ENCODE assay signal across 17 mouse cellular contexts in the genomic region with DNA sequence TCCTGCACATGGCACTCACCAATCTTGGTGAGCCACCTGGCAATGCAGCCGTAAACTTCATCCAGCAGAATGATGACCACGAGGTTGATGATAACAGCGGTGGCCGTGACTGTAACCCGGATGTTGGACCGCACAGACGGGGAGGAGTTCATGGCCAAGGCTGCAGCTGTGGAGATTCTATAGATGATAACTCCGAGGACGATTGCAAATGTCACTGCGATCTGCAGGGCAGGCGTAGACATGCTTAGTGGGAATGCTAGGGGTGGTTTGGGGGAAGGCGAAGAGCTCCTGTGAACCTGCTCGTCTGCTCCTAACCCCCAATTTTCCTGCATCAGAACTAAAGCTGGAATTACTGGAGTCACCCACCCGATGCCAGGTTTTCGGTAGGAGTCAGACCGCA. TPM values are rescaled to one million over a fixed set of nuclear protein-coding genes. Genes with fewer than 3 reads are reported as not detected.
DNase-seq lines count a peak whose midpoint lies in the region; ATAC-seq lines count a peak whose summit lies in the region.
"Had no signal": no experiment of that assay in that cellular context is flagged by ENCODE, and none has a peak within 500 bp of the region (broad histone marks: within the 10 kb centered on the region; RNA-seq: fewer than 3 reads in every experiment).

No protein-coding gene starts in this region.

- H3K27me3 ChIP-seq in forebrain, embryonic 10.5 days (ENCODE audit: poor library complexity, severe bottlenecking): peaks cover 39% of the 10 kb centered on the region
- H3K27me3 ChIP-seq in forebrain, embryonic 13.5 days: no peaks in the 10 kb centered on the region
- H3K27me3 ChIP-seq: embryonic facial prominence, embryonic 12.5 days; forebrain, embryonic 15.5 days; hindbrain, embryonic 15.5 days had no signal

- H3K4me1 ChIP-seq in forebrain, embryonic 10.5 days: peaks cover 15% of the 10 kb centered on the region; the same call in 1 of the 2 replicates
- H3K4me1 ChIP-seq in forebrain, embryonic 13.5 days: peaks cover 5% of the 10 kb centered on the region; the same call in 1 of the 2 replicates
- H3K4me1 ChIP-seq: embryonic facial prominence, embryonic 12.5 days; forebrain, embryonic 15.5 days; hindbrain, embryonic 15.5 days had no signal

- no peaks in the 10 kb centered on the region for H3K9me3 ChIP-seq in forebrain, embryonic 10.5 days
- no peaks in the 10 kb centered on the region for H3K9me3 ChIP-seq in forebrain, embryonic 13.5 days (replicated peaks)
- H3K9me3 ChIP-seq: embryonic facial prominence, embryonic 12.5 days; forebrain, embryonic 15.5 days; heart, embryonic 10.5 days; hindbrain, embryonic 15.5 days had no signal

- no peak for ATAC-seq in forebrain, embryonic 13.5 days
- peak; percentile 41 for ATAC-seq in megakaryocyte, adult 5-6 weeks (ENCODE audit: poor library complexity, severe bottlenecking)
- ATAC-seq: forebrain, embryonic 15.5 days had no signal

- H3K4me2 ChIP-seq in forebrain, embryonic 13.5 days: no peak overlapping the region
- H3K4me2 ChIP-seq: embryonic facial prominence, embryonic 12.5 days; forebrain, embryonic 15.5 days; hindbrain, embryonic 15.5 days had no signal

- no peak overlapping the region for H3K4me3 ChIP-seq in forebrain, embryonic 10.5 days
- no peak overlapping the region for H3K4me3 ChIP-seq in forebrain, embryonic 13.5 days
- H3K4me3 ChIP-seq: embryonic facial prominence, embryonic 12.5 days; forebrain, embryonic 15.5 days; heart, embryonic 10.5 days; hindbrain, embryonic 15.5 days had no signal

- no peak for DNase-seq in forebrain, embryonic 10.5 days (ENCODE audit: extremely low spot score, low spot score)
- peak; percentile 25 for DNase-seq in ovary, adult 18-20 months (ENCODE audit: low spot score)
- no peak for DNase-seq in ovary, postnatal 10 days (ENCODE audit: low spot score)
- peak; percentile 17 for DNase-seq in 416B (ENCODE audit: low read depth)
- DNase-seq in left cerebral cortex, postnatal 14 days (ENCODE audit: low spot score in 2 of 2): no peak
- DNase-seq: adrenal gland, adult 2 months; cerebellum, adult 11 months; cerebellum, adult 8-10 months; embryo, embryonic 11 days; heart, adult 18-20 months; heart, postnatal 10 days had no signal

- H3K27ac ChIP-seq in forebrain, embryonic 10.5 days: peak overlapping the region; percentile 74
- H3K27ac ChIP-seq in forebrain, embryonic 13.5 days: no peak overlapping the region
- H3K27ac ChIP-seq: forebrain, embryonic 15.5 days; heart, embryonic 10.5 days; hindbrain, embryonic 15.5 days had no signal

- 93% methylated on average over 16 of the region's 16 CpGs for WGBS in forebrain, embryonic 10.5 days
- 93% methylated on average over 16 of the region's 16 CpGs for WGBS in forebrain, embryonic 13.5 days

- intact Hi-C loops in left cerebral cortex, postnatal 14 days (cut with DNase I): no loop called here

- H3K36me3 ChIP-seq in forebrain, embryonic 10.5 days (replicated peaks): peaks cover 67% of the 10 kb centered on the region
- peaks cover 4% of the 10 kb centered on the region; the same call in 1 of the 2 replicates for H3K36me3 ChIP-seq in forebrain, embryonic 13.5 days (ENCODE audit: poor library complexity, severe bottlenecking)
- H3K36me3 ChIP-seq: embryonic facial prominence, embryonic 12.5 days; forebrain, embryonic 15.5 days; heart, embryonic 10.5 days; hindbrain, embryonic 15.5 days had no signal

- no peak overlapping the region for H3K9ac ChIP-seq in forebrain, embryonic 13.5 days
- H3K9ac ChIP-seq: embryonic facial prominence, embryonic 12.5 days; forebrain, embryonic 15.5 days; hindbrain, embryonic 15.5 days had no signal

RNA-seq across cellular contexts. Expression of a gene that starts 29.3 kb away (rescaled TPM):
- polyA plus RNA-seq in forebrain, embryonic 10.5 days (2016; fragmentation: Nextera tagmentation; extraction: Ambion mirVana): 11.4 and 12.1 TPM in 2 replicates
- 7.1 and 7.7 TPM in 2 replicates for polyA plus RNA-seq in forebrain, embryonic 13.5 days (2015; fragmentation: Nextera tagmentation; extraction: Ambion mirVana)
- total RNA-seq in megakaryocyte, adult 5-6 weeks (2015): 7.4 and 7.5 TPM in 2 replicates
- 2.9 and 4.2 TPM in 2 replicates for total RNA-seq in megakaryocyte, adult 5-6 weeks (2017)
- total RNA-seq in left cerebral cortex, postnatal 14 days (2021): 1 to 10 TPM; 2.0 to 2.3 TPM

RNA-seq across cellular contexts. Expression of a gene that starts 58.1 kb away (rescaled TPM):
- 41.5 and 46.7 TPM in 2 replicates for polyA plus RNA-seq in forebrain, embryonic 10.5 days (2016; fragmentation: Nextera tagmentation; extraction: Ambion mirVana)
- polyA plus RNA-seq in forebrain, embryonic 13.5 days (2015; fragmentation: Nextera tagmentation; extraction: Ambion mirVana): 29.0 and 32.1 TPM in 2 replicates
- total RNA-seq in megakaryocyte, adult 5-6 weeks (2015): 41.0 and 47.8 TPM in 2 replicates
- total RNA-seq in megakaryocyte, adult 5-6 weeks (2017): 37.9 and 55.4 TPM in 2 replicates
- 10 to 100 TPM; 33.0 to 34.6 TPM for total RNA-seq in left cerebral cortex, postnatal 14 days (2021)

Comparison
In these comparisons a context has a peak if more than half of its experiments do, and no peak if none do; other contexts are left out.
1. DNase-seq: peak in ovary, adult 18-20 months (single experiment) and 416B (single experiment); none in forebrain, embryonic 10.5 days (single experiment), ovary, postnatal 10 days (single experiment) and left cerebral cortex, postnatal 14 days (0 of 2).